Mouse (Mus musculus) olfactory bulb, adult 2 months (tissue): ENCODE results near the gene Islr.

Experiments used
- CTCF ChIP-seq: fragments of 200-500 bp; IDR thresholded peaks from 2 replicates; pipeline ENCODE4 v1.5.1; 2012; ENCODE audit warnings: low read depth, mild to moderate bottlenecking, low read length, moderate library complexity; ENCODE audit not compliant: insufficient read depth
- POLR2A ChIP-seq: fragments of 200-500 bp; IDR thresholded peaks from 2 replicates; pipeline ENCODE4 v1.6.1; 2012; ENCODE audit warnings: mild to moderate bottlenecking, low read depth, low read length, moderate library complexity; ENCODE audit not compliant: insufficient read depth

DNA sequence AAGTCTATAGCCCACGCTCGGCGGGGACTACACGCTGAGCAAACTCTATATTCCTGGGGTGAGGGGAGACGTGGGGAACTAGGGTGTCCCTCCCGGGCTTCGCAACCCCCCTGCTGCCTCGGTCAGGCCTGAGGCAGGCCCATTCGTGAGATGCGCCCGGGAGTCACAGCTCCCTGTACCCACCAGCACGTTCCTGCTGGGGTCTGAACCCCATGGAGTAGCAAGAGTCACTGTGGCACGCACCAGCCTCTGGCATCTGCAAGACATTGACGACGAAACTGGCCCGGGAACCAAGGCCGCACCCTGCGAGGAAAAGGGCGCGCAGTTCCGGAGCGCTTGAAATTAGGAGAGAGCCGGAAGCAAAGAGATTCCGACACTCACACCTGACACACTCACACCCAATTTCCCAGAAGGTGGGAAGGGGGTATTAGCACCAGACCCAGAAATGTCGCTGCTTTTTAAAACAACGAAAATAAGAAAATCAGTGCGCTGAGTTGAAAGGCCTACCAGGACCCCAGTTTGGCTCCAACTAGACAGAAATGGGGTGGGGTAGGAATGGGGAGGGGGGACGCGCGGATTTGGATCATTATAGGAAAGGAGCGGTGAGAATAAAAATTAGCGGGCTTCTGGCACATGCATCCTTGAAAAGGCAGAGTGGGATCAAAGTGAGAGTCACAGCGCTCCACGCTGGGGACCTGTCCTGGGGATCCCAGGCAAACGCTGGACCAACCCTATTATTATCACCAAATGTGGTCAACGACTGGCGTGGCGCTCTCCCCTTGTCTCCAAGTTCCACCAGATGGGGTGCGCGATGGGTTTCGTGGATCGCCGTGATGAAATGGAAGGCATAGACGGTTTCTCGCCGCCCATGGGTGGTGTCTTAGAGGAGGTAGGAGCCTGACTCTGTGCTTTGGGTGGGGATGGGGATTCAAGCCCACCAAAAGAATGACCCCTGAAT lies 7.2 kb downstream of the Islr start:
- no peak for TF ChIP-seq CTCF
- TF ChIP-seq POLR2A: no peak
